Mouse (Mus musculus) cerebellum, adult 2 months (tissue): ENCODE results near the gene Grik4. TPM values are rescaled to one million over a fixed set of nuclear protein-coding genes. Genes with fewer than 3 reads are reported as not detected.

ENCODE experiments used
- DNase-seq, 2 experiments: peaks; one replicate each; pipeline ENCODE4 v3.0.0; 2021
- H3K27ac ChIP-seq: fragments of 200-500 bp; 2 replicates; pipeline ENCODE4 v1.5.1; 2012; ENCODE audit warnings: low read length, control low read depth, inconsistent platforms; ENCODE audit not compliant: insufficient read depth
- H3K27me3 ChIP-seq: fragments of 200-500 bp; 2 replicates; pipeline ENCODE4 v1.6.1; 2012; ENCODE audit warnings: inconsistent platforms, mild to moderate bottlenecking, low read length, moderate library complexity; ENCODE audit not compliant: control insufficient read depth, insufficient read depth
- H3K4me1 ChIP-seq: fragments of 200-500 bp; 2 replicates; pipeline ENCODE4 v1.6.1; 2011; ENCODE audit warnings: low read length; ENCODE audit not compliant: control insufficient read depth, insufficient read depth
- H3K4me3 ChIP-seq: fragments of 200-500 bp; replicated peaks from 2 replicates; pipeline ENCODE3; 2011; ENCODE audit warnings: mild to moderate bottlenecking, low read depth, low read length, control low read depth; ENCODE audit not compliant: insufficient read depth
- CTCF ChIP-seq: fragments of 200-500 bp; IDR thresholded peaks from 2 replicates; pipeline ENCODE4 v1.5.1; 2011; ENCODE audit warnings: low read depth, mild to moderate bottlenecking, control low read depth, low read length, moderate library complexity, borderline replicate concordance; ENCODE audit not compliant: insufficient read depth
- POLR2A ChIP-seq: fragments of 200-500 bp; IDR thresholded peaks from 2 replicates; pipeline ENCODE4 v1.6.1; 2011; ENCODE audit warnings: low read length, control low read depth, borderline replicate concordance; ENCODE audit not compliant: insufficient read depth
- WGBS: fragments of 180-500 bp; shearing (Covaris S2); methylation state at CpG from one replicate; pipeline ENCODE4 v1.1.7; 2018; 5-methylcytosine and 5-hydroxymethylcytosine counted together
- polyA plus RNA-seq: library from polyadenylated mRNA; depleted of rRNA; stranded (reverse); fragments of >200 nt; gene quantifications from 2 replicates; pipeline ENCODE4 v1.2.3, GENCODE M21; 2012

The Grik4 gene
- polyA plus RNA-seq, 1 experiment = 10.5 TPM

DNA sequence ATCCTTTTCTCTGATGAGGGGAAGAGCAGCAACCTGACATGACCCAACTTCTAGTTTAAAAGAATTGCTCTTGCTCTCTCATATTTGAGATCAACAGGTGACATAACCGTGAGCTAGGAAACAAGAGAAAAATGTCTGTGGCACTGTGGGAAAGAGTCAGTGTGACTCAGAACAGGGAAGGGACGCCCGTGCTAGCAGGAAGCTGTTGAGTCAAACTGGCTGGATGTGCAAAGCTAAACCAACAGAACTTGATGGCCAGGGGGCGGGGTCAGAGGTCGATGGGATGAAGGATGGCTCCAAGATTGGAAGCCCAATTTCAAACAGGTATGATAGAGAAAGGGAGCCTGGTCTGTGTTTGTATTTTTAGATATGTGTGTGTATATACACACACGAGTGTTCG is 144.2 kb downstream of the Grik4 start:
- WGBS = 95% methylated on average over 7 of the region's 7 CpGs
- DNase-seq = no peak

DNA sequence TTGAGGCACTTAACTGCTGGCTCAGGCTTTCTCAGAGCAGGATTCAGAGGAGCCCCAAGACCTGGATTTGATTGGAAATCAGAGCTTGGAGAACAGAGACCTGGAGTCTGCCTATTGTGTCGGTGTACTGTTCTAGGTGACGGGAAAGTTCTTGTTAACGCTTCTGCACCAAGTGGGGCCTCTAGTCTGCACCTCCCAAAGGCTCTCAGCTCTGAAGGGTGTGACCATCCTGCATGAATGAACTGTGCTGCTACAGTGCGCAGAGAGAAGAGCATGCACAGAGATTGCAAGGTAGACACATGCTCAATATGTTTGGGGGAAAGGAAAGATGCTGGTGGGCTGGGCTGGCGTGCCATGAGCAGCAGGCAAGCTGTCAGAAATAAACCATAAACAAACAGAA is 144.6 kb downstream of the Grik4 start:
- Histone ChIP-seq H3K4me1 (no peaks in the 10 kb centered on the region), H3K27me3 (no peaks in the 10 kb centered on the region), H3K27ac (no peak overlapping the region), H3K4me3 (no peak overlapping the region)
- DNase-seq = no peak
- TF ChIP-seq POLR2A (no peak), CTCF (no peak)
- WGBS = 86% methylated on average over 5 of the region's 5 CpGs

More for the DNA sequence above, 144.2 kb downstream of the Grik4 start:
- no peak for TF ChIP-seq CTCF
- TF ChIP-seq POLR2A = no peak
- no peaks in the 10 kb centered on the region for H3K27me3 ChIP-seq
- no peaks in the 10 kb centered on the region for H3K4me1 ChIP-seq
- H3K4me3 ChIP-seq = no peak overlapping the region
- H3K27ac ChIP-seq = no peak overlapping the region

DNA sequence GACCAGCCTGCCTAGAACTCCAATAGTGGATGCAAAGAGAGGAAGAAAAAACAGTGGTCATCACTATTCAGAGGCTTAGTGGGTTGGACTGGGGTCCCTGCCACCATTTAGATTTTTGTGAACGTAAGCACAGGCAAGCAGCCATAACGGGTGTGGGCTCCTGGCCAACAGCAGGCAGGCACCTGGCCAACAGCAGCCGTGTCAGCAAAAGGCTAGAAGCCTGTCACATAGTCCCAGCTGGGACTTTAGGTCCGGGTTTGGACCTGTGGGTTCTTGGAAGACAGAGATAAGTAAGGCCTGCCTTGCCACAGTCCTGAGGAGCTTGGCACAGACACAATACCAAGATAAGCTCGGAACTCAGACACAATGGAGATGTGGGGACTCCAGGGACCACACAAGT is 145.1 kb downstream of the Grik4 start:
- Histone ChIP-seq H3K27me3 (no peaks in the 10 kb centered on the region), H3K4me1 (no peaks in the 10 kb centered on the region), H3K4me3 (no peak overlapping the region), H3K27ac (no peak overlapping the region)
- DNase-seq = no peak
- 11% methylated on average over 5 of the region's 5 CpGs for WGBS
- TF ChIP-seq POLR2A (no peak), CTCF (no peak)

DNA sequence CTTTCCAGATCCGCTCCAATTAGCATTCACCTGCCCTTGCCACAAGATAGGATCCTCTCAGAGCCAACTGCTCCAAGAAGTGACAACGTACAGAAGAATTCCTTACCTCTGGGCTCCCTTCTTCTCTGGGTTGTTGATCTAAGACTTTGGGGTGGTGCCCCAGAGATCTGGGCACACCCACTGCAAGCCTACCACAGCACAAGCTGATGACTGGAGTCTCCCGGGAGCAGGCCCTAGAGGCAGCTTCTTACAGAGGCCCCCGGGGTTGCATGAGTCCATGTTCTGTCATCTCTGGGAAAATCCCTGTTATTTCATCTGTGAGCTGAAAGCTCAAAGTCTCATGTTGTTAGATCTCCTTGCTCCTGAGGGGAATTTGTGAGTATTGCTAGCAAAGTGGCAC is 146.0 kb downstream of the Grik4 start:
- H3K27ac ChIP-seq = no peak overlapping the region
- DNase-seq = no peak
- no peak overlapping the region for H3K4me3 ChIP-seq
- no peaks in the 10 kb centered on the region for H3K27me3 ChIP-seq
- TF ChIP-seq POLR2A (no peak), CTCF (no peak)
- 89% methylated on average over 4 of the region's 4 CpGs for WGBS
- no peaks in the 10 kb centered on the region; the same call in 1 of the 2 replicates for H3K4me1 ChIP-seq

DNA sequence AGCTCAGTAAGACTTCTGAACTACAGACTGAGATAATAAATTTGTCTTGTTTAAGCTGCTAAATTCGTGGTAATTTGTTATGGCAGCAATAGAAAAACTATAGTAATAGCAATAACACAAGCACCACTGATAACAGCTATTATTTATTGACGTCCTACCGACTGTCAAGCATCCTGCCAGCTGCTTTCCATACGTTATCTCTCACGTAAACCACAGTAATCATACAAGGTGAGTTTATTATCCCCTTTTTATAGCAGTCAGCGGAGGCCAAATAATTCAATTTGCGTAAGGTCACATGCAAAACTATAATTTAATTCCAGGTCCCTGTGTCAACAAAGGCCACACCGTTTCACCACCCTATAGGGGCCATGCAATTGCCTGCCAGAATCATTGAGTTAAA is 147.0 kb downstream of the Grik4 start:
- H3K27ac ChIP-seq = no peak overlapping the region
- no peak for TF ChIP-seq CTCF
- TF ChIP-seq POLR2A = no peak
- no peak overlapping the region for H3K4me3 ChIP-seq
- WGBS = 94% methylated on average over 8 of the region's 8 CpGs
- DNase-seq = no peak
- H3K27me3 ChIP-seq = no peaks in the 10 kb centered on the region
- H3K4me1 ChIP-seq = no peaks in the 10 kb centered on the region; the same call in 1 of the 2 replicates

DNA sequence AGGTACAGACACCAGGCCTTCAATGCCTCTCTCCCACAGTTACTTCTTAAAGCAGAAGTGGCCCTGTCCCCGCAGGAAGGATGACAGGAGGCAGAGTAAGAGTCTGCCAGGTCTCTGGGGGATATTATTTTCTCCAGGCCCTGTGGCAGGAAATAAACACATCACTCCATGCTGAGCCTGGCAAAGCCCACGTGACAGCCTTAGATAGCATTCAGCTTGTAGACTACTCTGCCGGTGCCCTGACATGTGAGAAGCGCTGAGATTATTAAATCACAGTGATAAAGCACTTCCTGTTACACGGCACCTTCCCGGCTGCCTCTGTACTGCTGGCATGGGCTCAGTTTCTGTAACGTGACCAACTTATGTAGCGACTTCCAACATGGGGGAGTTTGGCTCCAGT is 148.4 kb downstream of the Grik4 start:
- Histone ChIP-seq H3K27me3 (no peaks in the 10 kb centered on the region), H3K4me3 (no peak overlapping the region), H3K4me1 (no peaks in the 10 kb centered on the region; the same call in 1 of the 2 replicates), H3K27ac (no peak overlapping the region)
- TF ChIP-seq POLR2A = no peak
- TF ChIP-seq CTCF = no peak
- 17% methylated on average over 8 of the region's 8 CpGs for WGBS
- no peak for DNase-seq

DNA sequence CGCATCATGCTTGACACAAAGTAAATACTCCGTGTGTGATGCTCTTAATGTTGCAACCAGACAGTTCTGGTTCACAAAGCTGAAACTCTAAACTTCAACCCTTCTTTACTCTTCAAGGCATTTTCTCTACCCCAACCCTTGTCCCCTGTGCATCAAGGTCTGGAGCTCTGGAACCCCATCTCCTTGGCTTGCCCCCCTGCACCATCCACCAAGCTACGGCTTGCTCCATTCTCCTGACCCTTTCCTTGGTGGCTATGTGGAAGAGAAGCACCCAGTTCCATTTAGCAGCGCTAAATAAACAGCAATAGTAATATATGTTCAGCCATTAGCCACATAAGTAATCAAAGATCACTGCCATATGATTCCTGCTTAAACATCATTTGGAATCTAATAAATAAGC is 150.3 kb downstream of the Grik4 start:
- Histone ChIP-seq H3K4me1 (no peaks in the 10 kb centered on the region; the same call in 1 of the 2 replicates), H3K27me3 (no peaks in the 10 kb centered on the region), H3K4me3 (no peak overlapping the region), H3K27ac (no peak overlapping the region)
- WGBS = 91% methylated on average over 4 of the region's 4 CpGs
- DNase-seq = no peak
- no peak for TF ChIP-seq CTCF
- no peak for TF ChIP-seq POLR2A

DNA sequence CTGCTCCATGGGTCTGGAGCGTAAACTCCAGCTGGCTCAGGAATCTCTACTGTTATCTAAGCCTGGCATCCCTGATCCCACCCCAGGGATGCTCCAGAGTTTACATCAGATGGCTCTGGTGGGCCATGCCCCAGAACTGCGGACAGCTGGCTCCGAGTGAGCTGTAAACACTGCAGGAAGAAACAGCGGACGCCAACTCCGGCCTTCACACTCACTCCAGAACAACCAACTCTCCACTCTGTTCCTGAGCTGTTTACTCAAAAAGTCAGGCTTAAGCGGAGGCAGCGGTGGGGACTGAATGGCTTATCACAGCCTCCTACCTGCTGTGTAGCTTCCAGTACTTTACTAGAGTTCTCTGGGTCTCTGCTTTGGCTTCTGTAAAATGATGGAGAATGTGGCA is 150.7 kb downstream of the Grik4 start:
- WGBS = 53% methylated on average over 8 of the region's 8 CpGs
- Histone ChIP-seq H3K27ac (no peak overlapping the region), H3K27me3 (no peaks in the 10 kb centered on the region), H3K4me1 (no peaks in the 10 kb centered on the region; the same call in 1 of the 2 replicates), H3K4me3 (no peak overlapping the region)
- no peak for DNase-seq
- TF ChIP-seq POLR2A (no peak), CTCF (no peak)
